Mouse (Mus musculus) testis, adult 2 months (tissue): ENCODE results near the gene Mmp15.

ENCODE experiments used
- CTCF ChIP-seq: fragments of 200-500 bp; IDR thresholded peaks from 2 replicates; pipeline ENCODE4 v1.5.1; 2012; ENCODE audit warnings: low read depth, mild to moderate bottlenecking, inconsistent platforms, low read length, moderate library complexity; ENCODE audit not compliant: control insufficient read depth, insufficient read depth, insufficient replicate concordance
- POLR2A ChIP-seq: fragments of 200-500 bp; IDR thresholded peaks from 2 replicates; pipeline ENCODE4 v1.6.1; 2012; ENCODE audit warnings: low read depth, mild to moderate bottlenecking, inconsistent platforms, low read length, moderate library complexity; ENCODE audit not compliant: control insufficient read depth

GRCm38 (mm10) chr8:95313857-95314256 lies 38.2 kb upstream of the Mmp15 start:
- TF ChIP-seq CTCF = no peak
- no peak for TF ChIP-seq POLR2A
